8 mouse cellular contexts compared by ENCODE assay signal in the genomic region with DNA sequence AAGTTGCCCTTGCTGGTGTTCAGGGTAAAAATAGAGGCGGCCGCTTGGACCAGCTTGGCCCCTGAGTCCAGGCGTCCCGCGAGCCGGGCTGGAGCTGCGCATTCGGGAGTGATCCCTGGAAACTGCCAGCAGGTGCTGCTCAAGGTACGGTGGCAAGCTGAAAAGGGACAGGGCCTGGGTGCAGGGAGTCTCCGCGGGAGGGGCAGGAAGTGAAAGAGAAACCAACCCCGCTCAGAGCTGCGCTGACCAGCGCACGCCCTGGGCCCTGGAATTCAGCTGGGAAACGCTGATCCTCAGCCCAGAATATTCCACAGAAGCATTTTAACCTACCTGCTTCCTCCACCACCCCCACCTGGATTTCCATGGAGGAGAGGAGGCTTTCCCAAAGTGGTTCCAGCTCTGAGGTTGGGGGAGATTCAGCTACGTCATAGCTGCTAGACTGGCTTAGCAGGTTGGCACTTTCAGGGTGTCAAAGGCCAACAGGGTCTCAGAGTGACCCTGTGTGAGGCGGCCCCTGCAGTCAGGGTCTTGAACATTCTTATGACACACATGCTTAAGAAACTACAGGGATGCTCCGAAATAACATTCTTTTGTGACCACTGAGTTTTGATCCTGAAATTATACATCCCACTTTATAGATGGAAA. TPM values are rescaled to one million over a fixed set of nuclear protein-coding genes. Genes with fewer than 3 reads are reported as not detected.
DNase-seq lines count a peak whose midpoint lies in the region; ATAC-seq and TF ChIP-seq lines count a peak whose summit lies in the region.

No protein-coding gene starts in this region.

- 0 out of 2 replicates have a peak, but pooled peaks have one; percentile 5 for TF ChIP-seq CTCF in E14TG2a.4 (conservative IDR thresholded peaks at IDR 0.05; ENCODE audit: low read length)

- no peaks in the 10 kb centered on the region for H3K9me3 ChIP-seq in E14TG2a.4 (ENCODE audit: low read length)
- H3K9me3 ChIP-seq in forebrain, embryonic 16.5 days (ENCODE audit: control insufficient read depth, low read length) = no peaks in the 10 kb centered on the region
- no peaks in the 10 kb centered on the region for H3K9me3 ChIP-seq in lung, embryonic 16.5 days (ENCODE audit: control insufficient read depth, low read length)

- H3K9ac ChIP-seq in forebrain, embryonic 16.5 days (replicated peaks; ENCODE audit: low read depth, low read length) = peak overlapping the region; percentile 68
- peak overlapping the region; percentile 67 for H3K9ac ChIP-seq in lung, embryonic 16.5 days (ENCODE audit: low read length)

- intact Hi-C loops in heart, postnatal 25 days (cut with DNase I) = loop anchor here (5.0 to 10.0 kb wide), 3 partner anchors 750 to 1015 kb away; no protein-coding TSS in a partner anchor

- no peaks in the 10 kb centered on the region for H3K36me3 ChIP-seq in E14TG2a.4 (ENCODE audit: insufficient read depth, low read length)
- H3K36me3 ChIP-seq in forebrain, embryonic 16.5 days (ENCODE audit: control insufficient read depth, insufficient read depth) = no peaks in the 10 kb centered on the region
- no peaks in the 10 kb centered on the region for H3K36me3 ChIP-seq in lung, embryonic 16.5 days (ENCODE audit: control insufficient read depth, insufficient read depth, low read length)

- ATAC-seq in forebrain, embryonic 16.5 days = peak; percentile 81
- peak; percentile 96 for ATAC-seq in lung, embryonic 16.5 days (ENCODE audit: low read depth)

- H3K27me3 ChIP-seq in E14TG2a.4 (ENCODE audit: insufficient read depth, low read length) = peaks cover 69% of the 10 kb centered on the region
- 0 out of 2 replicates have a peak, but pooled peaks cover 4% of the 10 kb centered on the region for H3K27me3 ChIP-seq in forebrain, embryonic 16.5 days (replicated peaks; ENCODE audit: control insufficient read depth, insufficient read depth, low read length)
- H3K27me3 ChIP-seq in lung, embryonic 16.5 days (ENCODE audit: control insufficient read depth, insufficient read depth, low read depth, low read length) = no peaks in the 10 kb centered on the region

- WGBS in forebrain, embryonic 16.5 days = 9% methylated on average over 19 of the region's 19 CpGs
- WGBS in large intestine, adult 2 months = 6% methylated on average over 19 of the region's 19 CpGs
- WGBS in lung, embryonic 16.5 days = 6% methylated on average over 19 of the region's 19 CpGs

- H3K4me3 ChIP-seq in E14TG2a.4 (replicated peaks; ENCODE audit: low read length) = peak overlapping the region; percentile 75
- peak overlapping the region; percentile 54 for H3K4me3 ChIP-seq in forebrain, embryonic 16.5 days (replicated peaks; ENCODE audit: low read length)
- H3K4me3 ChIP-seq in lung, embryonic 16.5 days (ENCODE audit: low read length) = peak overlapping the region; percentile 58

- peak overlapping the region; percentile 41; the same call in 1 of the 2 replicates for H3K27ac ChIP-seq in forebrain, embryonic 16.5 days (ENCODE audit: low read length)
- H3K27ac ChIP-seq in lung, embryonic 16.5 days (ENCODE audit: low read length) = peak overlapping the region; percentile 45

- peak; percentile 28 for DNase-seq in cerebellum, adult 11 months
- peak; percentile 54 for DNase-seq in heart, postnatal 25 days (ENCODE audit: low spot score)
- DNase-seq in large intestine, adult 2 months (ENCODE audit: low read depth, low spot score) = peak; percentile 25
- DNase-seq in ovary, adult 18-20 months (ENCODE audit: low spot score) = peak; percentile 77
- peak; percentile 59 for DNase-seq in thymus, postnatal 0 days (ENCODE audit: low spot score)

- peaks cover 18% of the 10 kb centered on the region for H3K4me1 ChIP-seq in E14TG2a.4 (replicated peaks; ENCODE audit: low read depth, low read length)
- H3K4me1 ChIP-seq in forebrain, embryonic 16.5 days (replicated peaks; ENCODE audit: control insufficient read depth, insufficient read depth, low read length) = peaks cover 25% of the 10 kb centered on the region
- H3K4me1 ChIP-seq in lung, embryonic 16.5 days (replicated peaks; ENCODE audit: control insufficient read depth, insufficient read depth, low read length) = peaks cover 4% of the 10 kb centered on the region

- peak overlapping the region; percentile 95 for H3K4me2 ChIP-seq in forebrain, embryonic 16.5 days (ENCODE audit: low read length)
- peak overlapping the region; percentile 90 for H3K4me2 ChIP-seq in lung, embryonic 16.5 days (ENCODE audit: low read depth, low read length)

RNA-seq across cellular contexts. Expression of gene Inhba, which starts 0.7 kb away (rescaled TPM):
- polyA plus RNA-seq in forebrain, embryonic 16.5 days (2015; fragmentation: Nextera tagmentation; extraction: Ambion mirVana) = 9.9 and 10.3 TPM in 2 replicates
- total RNA-seq in heart, postnatal 25 days (2021) = 1 to 10 TPM; 3.1 to 3.8 TPM
- polyA plus RNA-seq in large intestine, adult 2 months (2012; rRNA removed) = 0.24 and 1.1 TPM in 2 replicates
- 4.2 and 4.3 TPM in 2 replicates for polyA plus RNA-seq in lung, embryonic 16.5 days (2015; fragmentation: Nextera tagmentation; extraction: Ambion mirVana)
- 0.25 and 0.26 TPM in 2 replicates for polyA plus RNA-seq in thymus, postnatal 0 days (2015; fragmentation: Nextera tagmentation; extraction: Ambion mirVana)

Comparison
In these comparisons a context has a peak if more than half of its experiments do, and no peak if none do; other contexts are left out.
1. Peak in every context shown above with its lines: DNase-seq, ATAC-seq, H3K4me3 ChIP-seq and H3K27ac ChIP-seq.
2. DNase-seq: peak in every context shown above with its lines; median percentile 77 in ovary, adult 18-20 months; 59 in thymus, postnatal 0 days; 54 in heart, postnatal 25 days; 28 in cerebellum, adult 11 months; 25 in large intestine, adult 2 months.